Mouse (Mus musculus): ENCODE measurements around the gene Chka. TPM values are rescaled to one million over a fixed set of nuclear protein-coding genes. Genes with fewer than 3 reads are reported as not detected.

The Chka gene
- polyA plus RNA-seq, 1 experiment from 2014 or later: 65.9 TPM

DNA sequence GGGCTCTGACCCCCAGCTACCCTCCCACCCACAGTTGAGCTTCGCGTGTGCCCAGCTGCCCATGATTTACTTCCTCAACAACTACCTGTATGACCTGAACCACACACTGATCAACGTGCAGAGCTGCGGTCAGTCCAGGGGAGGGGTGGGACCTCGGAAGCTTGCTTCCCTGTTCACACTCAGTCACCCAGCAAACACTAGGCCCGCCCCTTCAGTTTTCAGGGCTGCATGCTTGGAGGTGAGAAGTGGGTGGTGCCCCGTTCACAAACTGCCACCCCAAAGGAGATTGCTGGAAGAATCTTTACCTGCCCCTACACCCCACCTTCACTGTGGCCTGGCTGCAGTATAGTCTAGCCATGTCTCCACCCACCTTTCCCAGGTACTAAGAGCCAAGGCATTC, 90.7 kb downstream of the Chka start:
- no peak for ATAC-seq
- 72% methylated on average over 7 of the region's 7 CpGs for WGBS
- Histone ChIP-seq H3K9ac (replicated peaks; ENCODE audit: low read depth) (no peak overlapping the region), H3K27me3 (replicated peaks; ENCODE audit: insufficient read depth, low read length) (no peaks in the 10 kb centered on the region), H3K4me2 (replicated peaks; ENCODE audit: low read depth, low read length) (no peak overlapping the region), H3K27ac (ENCODE audit: low read length) (no peak overlapping the region), H3K36me3 (ENCODE audit: insufficient read depth, low read length) (no peaks in the 10 kb centered on the region), H3K4me1 (ENCODE audit: insufficient read depth, low read depth, low read length) (no peaks in the 10 kb centered on the region), H3K9me3 (ENCODE audit: low read length) (no peaks in the 10 kb centered on the region), H3K4me3 (ENCODE audit: low read depth, low read length) (no peak overlapping the region)
- TF ChIP-seq EP300 (IDR thresholded peaks at IDR 0.05) (no peak), CTCF (IDR thresholded peaks at IDR 0.05) (no peak)
- DNase-seq (ENCODE audit: low spot score): no peak

DNA sequence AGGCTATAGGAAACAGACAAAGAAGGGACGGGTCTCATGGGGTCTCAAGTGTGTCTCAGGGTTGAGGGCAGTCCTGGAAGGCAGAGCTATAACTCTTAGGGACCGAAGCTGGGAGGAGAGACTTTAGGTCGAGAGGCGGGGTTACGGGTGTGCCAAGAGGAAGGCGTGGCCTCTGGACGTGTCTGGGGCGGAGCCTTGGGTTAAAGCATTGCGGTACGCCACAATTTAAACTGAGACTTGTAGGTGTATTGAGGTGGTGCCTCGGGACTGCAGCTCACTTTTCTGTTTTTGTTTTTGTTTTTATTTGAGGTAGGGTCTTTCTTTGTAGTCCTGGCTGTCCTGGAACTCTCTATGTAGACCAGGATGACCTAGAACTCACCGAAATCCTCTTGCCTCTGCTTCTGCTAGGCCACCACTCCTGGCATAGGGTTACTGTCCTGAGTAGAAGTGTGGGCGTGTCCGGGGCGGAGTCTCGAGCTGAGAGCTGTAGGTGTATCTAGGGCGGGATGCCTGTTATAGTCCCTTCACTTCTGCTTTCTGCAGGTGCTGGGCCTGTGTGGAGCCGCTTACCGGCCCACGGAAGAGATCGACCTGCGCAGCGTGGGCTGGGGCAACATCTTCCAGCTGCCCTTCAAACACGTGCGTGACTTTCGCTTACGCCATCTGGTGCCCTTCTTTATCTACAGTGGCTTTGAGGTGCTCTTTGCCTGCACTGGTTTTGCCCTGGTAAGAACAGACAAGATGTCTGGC, 91.6 kb downstream of the Chka start:
- no peak overlapping the region for H3K9ac ChIP-seq (replicated peaks; ENCODE audit: low read depth)
- 0 out of 2 replicates have a peak overlapping the region, but pooled peaks have one; percentile 28 for H3K4me2 ChIP-seq (replicated peaks; ENCODE audit: low read depth, low read length)
- H3K4me1 ChIP-seq (ENCODE audit: insufficient read depth, low read depth, low read length): no peaks in the 10 kb centered on the region
- ATAC-seq (peak; percentile 75), DNase-seq (ENCODE audit: low spot score) (peak; percentile 45)
- peak; percentile 18; the same call in 1 of the 2 replicates for TF ChIP-seq CTCF (IDR thresholded peaks at IDR 0.05)
- no peak for TF ChIP-seq EP300 (IDR thresholded peaks at IDR 0.05)
- no peak overlapping the region for H3K27ac ChIP-seq (ENCODE audit: low read length)
- no peaks in the 10 kb centered on the region for H3K36me3 ChIP-seq (ENCODE audit: insufficient read depth, low read length)
- WGBS: 21% methylated on average over 27 of the region's 27 CpGs
- H3K27me3 ChIP-seq (replicated peaks; ENCODE audit: insufficient read depth, low read length): no peaks in the 10 kb centered on the region
- H3K9me3 ChIP-seq (ENCODE audit: low read length): no peaks in the 10 kb centered on the region
- H3K4me3 ChIP-seq (ENCODE audit: low read depth, low read length): no peak overlapping the region

Other genes starting within 250 kb of the Chka start
- 4.1 and 5.1 TPM in 2 replicates for gene Lrp5, start 165.2 kb upstream of the Chka start, polyA plus RNA-seq (2015; fragmentation: Nextera tagmentation; extraction: Ambion mirVana)
- gene 1810055G02Rik, start 143.5 kb upstream of the Chka start, polyA plus RNA-seq (2015; fragmentation: Nextera tagmentation; extraction: Ambion mirVana): 11.3 and 12.6 TPM in 2 replicates
- 20.5 and 23.7 TPM in 2 replicates for gene Kmt5b, start 84.4 kb upstream of the Chka start, polyA plus RNA-seq (2015; fragmentation: Nextera tagmentation; extraction: Ambion mirVana)
- gene Tcirg1, start 55.4 kb downstream of the Chka start, polyA plus RNA-seq (2015; fragmentation: Nextera tagmentation; extraction: Ambion mirVana): 31.8 and 33.1 TPM in 2 replicates
- gene Ndufs8, start 61.0 kb downstream of the Chka start, polyA plus RNA-seq (2015; fragmentation: Nextera tagmentation; extraction: Ambion mirVana): 203 and 225 TPM in 2 replicates
- 33.2 and 38.3 TPM in 2 replicates for gene Aldh3b1, start 78.0 kb downstream of the Chka start, polyA plus RNA-seq (2015; fragmentation: Nextera tagmentation; extraction: Ambion mirVana)
- gene Unc93b1, start 83.4 kb downstream of the Chka start, polyA plus RNA-seq (2015; fragmentation: Nextera tagmentation; extraction: Ambion mirVana): 40.0 and 45.5 TPM in 2 replicates
- gene Aldh3b3, start 106.9 kb downstream of the Chka start, polyA plus RNA-seq (2015; fragmentation: Nextera tagmentation; extraction: Ambion mirVana): 0.04 and 0.06 TPM in 2 replicates
- 0.47 and 0.71 TPM in 2 replicates for gene Aldh3b2, start 120.6 kb downstream of the Chka start, polyA plus RNA-seq (2015; fragmentation: Nextera tagmentation; extraction: Ambion mirVana)
- gene Acy3, start 134.8 kb downstream of the Chka start, polyA plus RNA-seq (2015; fragmentation: Nextera tagmentation; extraction: Ambion mirVana): 14.9 and 15.7 TPM in 2 replicates
- not detected in 2 replicates for gene Tbx10, start 141.0 kb downstream of the Chka start, polyA plus RNA-seq (2015; fragmentation: Nextera tagmentation; extraction: Ambion mirVana)
- 27.0 and 28.5 TPM in 2 replicates for gene Nudt8, start 148.8 kb downstream of the Chka start, polyA plus RNA-seq (2015; fragmentation: Nextera tagmentation; extraction: Ambion mirVana)
- gene Gm49405, start 148.9 kb downstream of the Chka start, polyA plus RNA-seq (2015; fragmentation: Nextera tagmentation; extraction: Ambion mirVana): 1.1 TPM in 2 replicates
- 1.9 and 2.0 TPM in 2 replicates for gene Doc2g, start 151.5 kb downstream of the Chka start, polyA plus RNA-seq (2015; fragmentation: Nextera tagmentation; extraction: Ambion mirVana)
- 130 and 152 TPM in 2 replicates for gene Ndufv1, start 161.0 kb downstream of the Chka start, polyA plus RNA-seq (2015; fragmentation: Nextera tagmentation; extraction: Ambion mirVana)
- gene Gstp1, start 186.2 kb downstream of the Chka start, polyA plus RNA-seq (2015; fragmentation: Nextera tagmentation; extraction: Ambion mirVana): 273 and 288 TPM in 2 replicates
- 6.3 and 7.3 TPM in 2 replicates for gene Gstp2, start 194.2 kb downstream of the Chka start, polyA plus RNA-seq (2015; fragmentation: Nextera tagmentation; extraction: Ambion mirVana)
- 6.5 and 6.9 TPM in 2 replicates for gene Gstp3, start 207.8 kb downstream of the Chka start, polyA plus RNA-seq (2015; fragmentation: Nextera tagmentation; extraction: Ambion mirVana)
- not detected in 2 replicates for gene Cabp2, start 229.8 kb downstream of the Chka start, polyA plus RNA-seq (2015; fragmentation: Nextera tagmentation; extraction: Ambion mirVana)
- gene Cdk2ap2, start 245.4 kb downstream of the Chka start, polyA plus RNA-seq (2015; fragmentation: Nextera tagmentation; extraction: Ambion mirVana): 154 and 164 TPM in 2 replicates
- 17.0 and 18.9 TPM in 2 replicates for gene Pitpnm1, start 248.2 kb downstream of the Chka start, polyA plus RNA-seq (2015; fragmentation: Nextera tagmentation; extraction: Ambion mirVana)